Mouse (Mus musculus): Measurements from ENCODE around the gene Bsn. TPM values are rescaled to one million over a fixed set of nuclear protein-coding genes. Genes with fewer than 3 reads are reported as not detected.
A peak's percentile ranks its signal among the peaks of the same experiment; 100 is the strongest.

Bsn gene
- 0.56 TPM for polyA plus RNA-seq (2012; fragmentation: generic; extraction: Trizol)

- no peaks in the 10 kb centered on the region for H3K79me2 ChIP-seq (ENCODE audit: control insufficient read depth, insufficient read depth)
- H3K27me3 ChIP-seq (ENCODE audit: control insufficient read depth, insufficient read depth, insufficient read length) = peaks cover 46% of the 10 kb centered on the region
- H3K36me3 ChIP-seq (ENCODE audit: control insufficient read depth, insufficient read depth) = no peaks in the 10 kb centered on the region
- no peak within 1 kb of the TSS for H3K4me3 ChIP-seq
- TF ChIP-seq TCF12 (IDR thresholded peaks at IDR 0.05; ENCODE audit: insufficient read depth, poor library complexity, severe bottlenecking) (no peak), REST (IDR thresholded peaks at IDR 0.05; ENCODE audit: insufficient read depth, insufficient read length) (peak; percentile 73)
- no peak within 1 kb of the TSS for H3K4me2 ChIP-seq (ENCODE audit: low read depth)
- H3ac ChIP-seq (ENCODE audit: control insufficient read depth, insufficient read length) = no peak within 1 kb of the TSS
Observed at GRCm38 (mm10) chr9:108189787-108190679, at the start of gene Bsn. Gene Bsn (minus strand): TSS chr9:108190384.

DNA sequence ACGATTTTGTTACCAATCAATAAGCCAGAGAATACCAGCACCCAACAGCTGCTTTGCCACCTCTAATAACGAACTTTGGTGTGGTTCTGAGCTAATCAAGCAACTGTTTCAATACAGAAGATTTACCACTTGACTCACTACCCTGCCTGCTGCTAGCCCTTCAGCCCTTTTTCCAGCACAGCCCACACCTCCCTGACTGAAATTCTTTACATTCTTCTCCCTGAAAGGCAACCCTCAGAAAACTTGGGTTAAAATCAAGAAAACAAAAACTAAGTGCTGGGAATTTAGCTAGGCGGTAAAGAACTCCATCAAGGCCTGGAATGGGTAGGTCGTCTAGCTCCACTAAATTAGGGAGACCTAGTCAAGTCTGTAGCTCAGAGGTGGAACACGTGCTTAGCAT, 49.8 kb upstream of the Bsn start:
- H3K79me2 ChIP-seq (ENCODE audit: control insufficient read depth, insufficient read depth) = peaks cover 65% of the 10 kb centered on the region
- TF ChIP-seq TCF12 (IDR thresholded peaks at IDR 0.05; ENCODE audit: insufficient read depth, poor library complexity, severe bottlenecking) = no peak
- TF ChIP-seq CEBPB (IDR thresholded peaks at IDR 0.05; ENCODE audit: insufficient read depth, poor library complexity, severe bottlenecking) = no peak
- TF ChIP-seq MYOD1 (IDR thresholded peaks at IDR 0.05; ENCODE audit: control insufficient read depth in 1 of 3, insufficient read length in 2 of 3, low read depth in 2 of 3) = peak in 1 of 3 experiments; percentile 1
- no peak for TF ChIP-seq POLR2A (IDR thresholded peaks at IDR 0.05; ENCODE audit: insufficient read length, low read depth)
- no peak for TF ChIP-seq POLR2AphosphoS2 (IDR thresholded peaks at IDR 0.05; ENCODE audit: insufficient read length, low read depth)
- H3K4me2 ChIP-seq (ENCODE audit: low read depth) = no peak overlapping the region
- peaks cover 16% of the 10 kb centered on the region for H3K36me3 ChIP-seq (ENCODE audit: control insufficient read depth, insufficient read depth)
- no peaks in the 10 kb centered on the region for H3K27me3 ChIP-seq (ENCODE audit: control insufficient read depth, insufficient read depth, insufficient read length)
- no peak overlapping the region for H3ac ChIP-seq (ENCODE audit: control insufficient read depth, insufficient read length)
- no peak overlapping the region for H3K4me3 ChIP-seq

- H3K27me3 ChIP-seq (ENCODE audit: control insufficient read depth, insufficient read depth, insufficient read length) = no peaks in the 10 kb centered on the region
- peaks cover 75% of the 10 kb centered on the region for H3K79me2 ChIP-seq (ENCODE audit: control insufficient read depth, insufficient read depth)
- no peak for TF ChIP-seq REST (IDR thresholded peaks at IDR 0.05; ENCODE audit: insufficient read depth, insufficient read length)
- TF ChIP-seq E2F4 (IDR thresholded peaks at IDR 0.05; ENCODE audit: insufficient read depth) = no peak
- TF ChIP-seq POLR2AphosphoS2 (IDR thresholded peaks at IDR 0.05; ENCODE audit: insufficient read length, low read depth) = no peak
- TF ChIP-seq MYOD1 (IDR thresholded peaks at IDR 0.05; ENCODE audit: control insufficient read depth in 1 of 3, insufficient read length in 2 of 3, low read depth in 2 of 3) = no peak
- no peak for TF ChIP-seq POLR2A (IDR thresholded peaks at IDR 0.05; ENCODE audit: insufficient read length, low read depth)
- no peak for TF ChIP-seq CEBPB (IDR thresholded peaks at IDR 0.05; ENCODE audit: insufficient read depth, poor library complexity, severe bottlenecking)
- no peak for TF ChIP-seq MAX (IDR thresholded peaks at IDR 0.05; ENCODE audit: low read depth)
- H3K4me3 ChIP-seq = no peak overlapping the region
- H3K36me3 ChIP-seq (ENCODE audit: control insufficient read depth, insufficient read depth) = peaks cover 8% of the 10 kb centered on the region
- H3ac ChIP-seq (ENCODE audit: control insufficient read depth, insufficient read length) = no peak overlapping the region
- H3K4me2 ChIP-seq (ENCODE audit: low read depth) = no peak overlapping the region
Observed at GRCm38 (mm10) chr9:108238831-108239230, 48.6 kb upstream of the Bsn start.

DNA sequence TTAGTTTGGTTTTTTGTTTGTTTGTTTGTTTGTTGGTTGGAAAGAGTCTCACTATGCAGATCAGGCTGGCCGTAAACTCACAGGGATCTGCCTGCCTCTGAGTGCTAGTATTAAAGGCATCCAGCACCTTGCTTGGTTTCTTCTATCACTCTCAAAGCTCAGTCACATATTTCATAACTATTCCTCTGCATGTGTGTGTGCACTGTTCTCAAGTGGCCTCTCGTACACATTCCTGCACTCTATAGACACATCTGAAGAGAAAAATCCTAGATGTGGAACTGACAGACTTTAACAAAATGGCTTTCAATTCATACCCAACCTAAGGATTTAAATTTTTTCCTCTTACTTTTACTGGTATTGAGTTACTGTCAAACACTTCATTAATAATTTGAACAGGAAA, 48.2 kb upstream of the Bsn start:
- TF ChIP-seq E2F4 (IDR thresholded peaks at IDR 0.05; ENCODE audit: insufficient read depth) (no peak), POLR2AphosphoS2 (IDR thresholded peaks at IDR 0.05; ENCODE audit: insufficient read length, low read depth) (no peak), MAX (IDR thresholded peaks at IDR 0.05; ENCODE audit: low read depth) (no peak), MYOG (IDR thresholded peaks at IDR 0.05; ENCODE audit: control insufficient read depth in 1 of 3, insufficient read depth in 1 of 3, insufficient read length in 2 of 3, low read depth in 2 of 3) (no peak), REST (IDR thresholded peaks at IDR 0.05; ENCODE audit: insufficient read depth, insufficient read length) (no peak), SRF (IDR thresholded peaks at IDR 0.05; ENCODE audit: control insufficient read depth, insufficient read length, low read depth) (no peak), USF1 (IDR thresholded peaks at IDR 0.05; ENCODE audit: low read depth) (no peak), MYOD1 (IDR thresholded peaks at IDR 0.05; ENCODE audit: control insufficient read depth in 1 of 3, insufficient read length in 2 of 3, low read depth in 2 of 3) (no peak), CEBPB (IDR thresholded peaks at IDR 0.05; ENCODE audit: insufficient read depth, poor library complexity, severe bottlenecking) (no peak), TCF3 (IDR thresholded peaks at IDR 0.05; ENCODE audit: insufficient read length, low read depth) (no peak), POLR2A (IDR thresholded peaks at IDR 0.05; ENCODE audit: insufficient read length, low read depth) (no peak), TCF12 (IDR thresholded peaks at IDR 0.05; ENCODE audit: insufficient read depth, poor library complexity, severe bottlenecking) (no peak)
- Histone ChIP-seq H3K79me2 (ENCODE audit: control insufficient read depth, insufficient read depth) (peaks cover 71% of the 10 kb centered on the region), H3K36me3 (ENCODE audit: control insufficient read depth, insufficient read depth) (peaks cover 10% of the 10 kb centered on the region), H3K4me3 (no peak overlapping the region), H3ac (ENCODE audit: control insufficient read depth, insufficient read length) (no peak overlapping the region), H3K27me3 (ENCODE audit: control insufficient read depth, insufficient read depth, insufficient read length) (no peaks in the 10 kb centered on the region), H3K4me2 (ENCODE audit: low read depth) (no peak overlapping the region)

DNA sequence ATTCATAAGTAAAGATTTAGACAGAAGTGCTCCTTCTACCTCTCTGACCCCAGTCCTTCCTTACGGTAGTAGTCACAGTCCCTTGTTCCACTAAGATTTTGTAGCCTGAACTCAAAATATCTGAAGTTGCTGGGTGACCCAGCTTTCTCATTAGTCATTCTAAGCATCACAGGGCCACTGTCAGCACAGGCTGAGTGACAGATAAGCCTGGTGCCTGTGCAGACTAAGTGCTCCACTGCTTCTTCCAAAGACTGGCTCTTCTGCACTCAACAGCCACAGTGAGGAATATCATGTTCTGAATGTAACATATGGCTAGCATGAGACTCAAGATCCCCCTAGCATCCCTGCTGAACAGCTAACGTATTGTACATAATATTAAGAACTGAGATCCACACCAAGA, 44.5 kb upstream of the Bsn start:
- Histone ChIP-seq H3K4me3 (no peak overlapping the region), H3K79me2 (ENCODE audit: control insufficient read depth, insufficient read depth) (peaks cover 66% of the 10 kb centered on the region), H3K4me2 (ENCODE audit: low read depth) (no peak overlapping the region), H3ac (ENCODE audit: control insufficient read depth, insufficient read length) (no peak overlapping the region), H3K27me3 (ENCODE audit: control insufficient read depth, insufficient read depth, insufficient read length) (no peaks in the 10 kb centered on the region), H3K36me3 (ENCODE audit: control insufficient read depth, insufficient read depth) (peaks cover 19% of the 10 kb centered on the region)
- TF ChIP-seq MAX (IDR thresholded peaks at IDR 0.05; ENCODE audit: low read depth) = no peak
- TF ChIP-seq POLR2A (IDR thresholded peaks at IDR 0.05; ENCODE audit: insufficient read length, low read depth) = no peak
- TF ChIP-seq TCF12 (IDR thresholded peaks at IDR 0.05; ENCODE audit: insufficient read depth, poor library complexity, severe bottlenecking) = no peak
- no peak for TF ChIP-seq REST (IDR thresholded peaks at IDR 0.05; ENCODE audit: insufficient read depth, insufficient read length)
- TF ChIP-seq SRF (IDR thresholded peaks at IDR 0.05; ENCODE audit: control insufficient read depth, insufficient read length, low read depth) = no peak
- no peak for TF ChIP-seq POLR2AphosphoS2 (IDR thresholded peaks at IDR 0.05; ENCODE audit: insufficient read length, low read depth)
- TF ChIP-seq TCF3 (IDR thresholded peaks at IDR 0.05; ENCODE audit: insufficient read length, low read depth) = no peak
- TF ChIP-seq MYOD1 (IDR thresholded peaks at IDR 0.05; ENCODE audit: control insufficient read depth in 1 of 3, insufficient read length in 2 of 3, low read depth in 2 of 3) = no peak
- TF ChIP-seq MYOG (IDR thresholded peaks at IDR 0.05; ENCODE audit: control insufficient read depth in 1 of 3, insufficient read depth in 1 of 3, insufficient read length in 2 of 3, low read depth in 2 of 3) = no peak
- TF ChIP-seq E2F4 (IDR thresholded peaks at IDR 0.05; ENCODE audit: insufficient read depth) = no peak
- no peak for TF ChIP-seq CEBPB (IDR thresholded peaks at IDR 0.05; ENCODE audit: insufficient read depth, poor library complexity, severe bottlenecking)
- TF ChIP-seq USF1 (IDR thresholded peaks at IDR 0.05; ENCODE audit: low read depth) = no peak
